Mouse (Mus musculus) hindbrain, embryonic 12.5 days (tissue): ENCODE results near the gene Trpv2. TPM values are rescaled to one million over a fixed set of nuclear protein-coding genes. Genes with fewer than 3 reads are reported as not detected.

Experiments
- ATAC-seq: fragments of 200-750 bp; cut with Nextera tagmentation; 2 replicates; pipeline ENCODE4 v1.8.0; 2017; ENCODE audit warnings: moderate TSS enrichment; ENCODE audit not compliant: low FRiP score
- H3K27ac ChIP-seq: fragments of 300-500 bp; sonication (generic); 2 replicates; pipeline ENCODE4 v1.5.1; 2016; ENCODE audit warnings: mild to moderate bottlenecking
- H3K27me3 ChIP-seq: fragments of 300-500 bp; sonication (generic); 2 replicates; pipeline ENCODE4 v1.6.1; 2016; ENCODE audit warnings: mild to moderate bottlenecking
- H3K36me3 ChIP-seq: fragments of 300-500 bp; sonication (generic); 2 replicates; pipeline ENCODE4 v1.6.1; 2016; ENCODE audit warnings: mild to moderate bottlenecking
- H3K4me1 ChIP-seq: fragments of 300-500 bp; sonication (generic); 2 replicates; pipeline ENCODE4 v1.6.1; 2016
- H3K4me2 ChIP-seq: fragments of 300-500 bp; sonication (generic); replicated peaks from 2 replicates; pipeline ENCODE4 v1.6.1; 2016; ENCODE audit warnings: mild to moderate bottlenecking
- H3K4me3 ChIP-seq: fragments of 300-500 bp; sonication (generic); 2 replicates; pipeline ENCODE4 v1.5.1; 2016; ENCODE audit warnings: mild to moderate bottlenecking
- H3K9ac ChIP-seq: fragments of 300-500 bp; sonication (generic); 2 replicates; pipeline ENCODE4 v1.6.1; 2016; ENCODE audit warnings: mild to moderate bottlenecking, moderate library complexity
- H3K9me3 ChIP-seq: fragments of 300-500 bp; sonication (generic); replicated peaks from 2 replicates; pipeline ENCODE4 v1.6.1; 2016; ENCODE audit warnings: mild to moderate bottlenecking
- WGBS: fragments of 180-500 bp; shearing (Covaris S2); methylation state at CpG from one replicate; pipeline ENCODE4 v1.1.7; 2016; 5-methylcytosine and 5-hydroxymethylcytosine counted together
- polyA plus RNA-seq: library from polyadenylated mRNA; unstranded; fragments of >200 nt; fragmentation: Nextera tagmentation; extraction: Ambion mirVana; gene quantifications from 2 replicates; pipeline ENCODE4 v1.2.1, GENCODE M21; 2016

Trpv2 gene
- polyA plus RNA-seq, 1 experiment from 2014 or later = 10.8 TPM

- Histone ChIP-seq H3K27ac (peak within 1 kb of the TSS; percentile 99), H3K4me2 (peak within 1 kb of the TSS; percentile 76), H3K9ac (peak within 1 kb of the TSS; percentile 95), H3K4me3 (peak within 1 kb of the TSS; percentile 67), H3K4me1 (peaks cover 29% of the 10 kb centered on the region), H3K36me3 (peaks cover 20% of the 10 kb centered on the region; the same call in 1 of the 2 replicates), H3K27me3 (no peaks in the 10 kb centered on the region), H3K9me3 (no peaks in the 10 kb centered on the region)
- under 1% methylated on average over 40 of the region's 40 CpGs for WGBS
- ATAC-seq = peak; percentile 97
These were observed 23.5 kb upstream of the Trpv2 start, which contains the start of gene Ubb for GRCm38 (mm10) chr11:62550727-62551225. Gene Ubb (plus strand): TSS chr11:62551171.

GRCm38 (mm10) chr11:62551226-62552119, 22.8 kb upstream of the Trpv2 start:
- H3K27ac ChIP-seq = peak overlapping the region; percentile 99
- ATAC-seq = peak; percentile 90

GRCm38 (mm10) chr11:62553186-62553585, 21.1 kb upstream of the Trpv2 start:
- H3K4me2 ChIP-seq = peak overlapping the region; percentile 98
- 38% methylated on average over 1 of the region's 1 CpGs for WGBS
- H3K9ac ChIP-seq = peak overlapping the region; percentile 47
- H3K27me3 ChIP-seq = no peaks in the 10 kb centered on the region
- H3K9me3 ChIP-seq = no peaks in the 10 kb centered on the region
- no peak overlapping the region for H3K27ac ChIP-seq
- peaks cover 20% of the 10 kb centered on the region; the same call in 1 of the 2 replicates for H3K36me3 ChIP-seq
- peak overlapping the region; percentile 47 for H3K4me3 ChIP-seq
- peaks cover 31% of the 10 kb centered on the region for H3K4me1 ChIP-seq
- no peak for ATAC-seq

More at GRCm38 (mm10) chr11:62551226-62552119, 22.8 kb upstream of the Trpv2 start:
- Histone ChIP-seq H3K36me3 (peaks cover 20% of the 10 kb centered on the region; the same call in 1 of the 2 replicates), H3K9ac (peak overlapping the region; percentile 78), H3K9me3 (no peaks in the 10 kb centered on the region), H3K27me3 (no peaks in the 10 kb centered on the region), H3K4me2 (peak overlapping the region; percentile 76), H3K4me3 (peak overlapping the region; percentile 67), H3K4me1 (peaks cover 31% of the 10 kb centered on the region)
- under 1% methylated on average over 58 of the region's 58 CpGs for WGBS

GRCm38 (mm10) chr11:62553633-62554032, 20.7 kb upstream of the Trpv2 start:
- no peak for ATAC-seq
- H3K4me3 ChIP-seq = peak overlapping the region; percentile 47
- H3K27me3 ChIP-seq = no peaks in the 10 kb centered on the region
- H3K36me3 ChIP-seq = peaks cover 20% of the 10 kb centered on the region; the same call in 1 of the 2 replicates
- H3K4me2 ChIP-seq = peak overlapping the region; percentile 98
- peak overlapping the region; percentile 47 for H3K9ac ChIP-seq
- peaks cover 31% of the 10 kb centered on the region for H3K4me1 ChIP-seq
- no peak overlapping the region for H3K27ac ChIP-seq
- 82% methylated on average over 5 of the region's 5 CpGs for WGBS
- no peaks in the 10 kb centered on the region for H3K9me3 ChIP-seq

GRCm38 (mm10) chr11:62554163-62554855, 20.0 kb upstream of the Trpv2 start:
- Histone ChIP-seq H3K27me3 (no peaks in the 10 kb centered on the region), H3K4me1 (peaks cover 31% of the 10 kb centered on the region), H3K9ac (peak overlapping the region; percentile 47), H3K4me2 (peak overlapping the region; percentile 98), H3K9me3 (no peaks in the 10 kb centered on the region), H3K4me3 (peak overlapping the region; percentile 47), H3K36me3 (peaks cover 20% of the 10 kb centered on the region; the same call in 1 of the 2 replicates), H3K27ac (no peak overlapping the region)
- 76% methylated on average over 5 of the region's 5 CpGs for WGBS
- no peak for ATAC-seq

GRCm38 (mm10) chr11:62554934-62555517, 19.3 kb upstream of the Trpv2 start:
- peaks cover 26% of the 10 kb centered on the region for H3K4me1 ChIP-seq
- peak overlapping the region; percentile 98 for H3K4me2 ChIP-seq
- peaks cover 20% of the 10 kb centered on the region; the same call in 1 of the 2 replicates for H3K36me3 ChIP-seq
- no peaks in the 10 kb centered on the region for H3K27me3 ChIP-seq
- peak overlapping the region; percentile 47 for H3K4me3 ChIP-seq
- no peak overlapping the region; the same call in 1 of the 2 replicates for H3K9ac ChIP-seq
- no peak overlapping the region for H3K27ac ChIP-seq
- ATAC-seq = no peak
- no peaks in the 10 kb centered on the region for H3K9me3 ChIP-seq

- no peak overlapping the region for H3K4me3 ChIP-seq
- peaks cover 26% of the 10 kb centered on the region for H3K4me1 ChIP-seq
- no peak overlapping the region for H3K9ac ChIP-seq
- H3K9me3 ChIP-seq = no peaks in the 10 kb centered on the region
- no peak for ATAC-seq
- H3K27ac ChIP-seq = no peak overlapping the region
- H3K4me2 ChIP-seq = peak overlapping the region; percentile 98; the same call in 1 of the 2 replicates
- H3K36me3 ChIP-seq = peaks cover 20% of the 10 kb centered on the region; the same call in 1 of the 2 replicates
- no peaks in the 10 kb centered on the region for H3K27me3 ChIP-seq
These were observed 18.3 kb upstream of the Trpv2 start for GRCm38 (mm10) chr11:62555896-62556412.

GRCm38 (mm10) chr11:62557205-62557604, 17.1 kb upstream of the Trpv2 start:
- Histone ChIP-seq H3K27ac (no peak overlapping the region), H3K9me3 (no peaks in the 10 kb centered on the region), H3K4me3 (no peak overlapping the region), H3K27me3 (no peaks in the 10 kb centered on the region), H3K9ac (no peak overlapping the region), H3K4me2 (no peak overlapping the region), H3K4me1 (peaks cover 26% of the 10 kb centered on the region), H3K36me3 (peaks cover 20% of the 10 kb centered on the region; the same call in 1 of the 2 replicates)
- 66% methylated on average over 5 of the region's 5 CpGs for WGBS
- ATAC-seq = no peak

GRCm38 (mm10) chr11:62558152-62558551, 16.1 kb upstream of the Trpv2 start:
- Histone ChIP-seq H3K27me3 (no peaks in the 10 kb centered on the region), H3K4me1 (peaks cover 26% of the 10 kb centered on the region), H3K4me3 (no peak overlapping the region), H3K4me2 (no peak overlapping the region), H3K36me3 (peaks cover 19% of the 10 kb centered on the region; the same call in 1 of the 2 replicates), H3K9me3 (no peaks in the 10 kb centered on the region), H3K27ac (no peak overlapping the region), H3K9ac (no peak overlapping the region)
- WGBS = 61% methylated on average over 2 of the region's 2 CpGs
- ATAC-seq = no peak

GRCm38 (mm10) chr11:62558961-62559646, 15.2 kb upstream of the Trpv2 start:
- H3K36me3 ChIP-seq = peaks cover 13% of the 10 kb centered on the region; the same call in 1 of the 2 replicates
- no peak for ATAC-seq
- H3K4me1 ChIP-seq = peaks cover 17% of the 10 kb centered on the region
- H3K27me3 ChIP-seq = no peaks in the 10 kb centered on the region
- 66% methylated on average over 6 of the region's 6 CpGs for WGBS
- H3K4me2 ChIP-seq = no peak overlapping the region
- no peaks in the 10 kb centered on the region for H3K9me3 ChIP-seq
- H3K4me3 ChIP-seq = no peak overlapping the region
- H3K9ac ChIP-seq = no peak overlapping the region
- H3K27ac ChIP-seq = no peak overlapping the region

GRCm38 (mm10) chr11:62560463-62561016, 13.7 kb upstream of the Trpv2 start:
- H3K9ac ChIP-seq = peak overlapping the region; percentile 42
- no peak overlapping the region for H3K27ac ChIP-seq
- H3K4me3 ChIP-seq = peak overlapping the region; percentile 25
- no peak for ATAC-seq
- H3K27me3 ChIP-seq = no peaks in the 10 kb centered on the region
- H3K9me3 ChIP-seq = no peaks in the 10 kb centered on the region
- H3K36me3 ChIP-seq = 0 out of 2 replicates have a peak, but pooled peaks cover under 1% of the 10 kb centered on the region
- WGBS = 36% methylated on average over 43 of the region's 43 CpGs
- peaks cover 3% of the 10 kb centered on the region; the same call in 1 of the 2 replicates for H3K4me1 ChIP-seq
- peak overlapping the region; percentile 54 for H3K4me2 ChIP-seq
